In genomic region chr16:95600572-95601218, GRCm38 (mm10) we compare ENCODE assay signal across 14 mouse cellular contexts. TPM values are rescaled to one million over a fixed set of nuclear protein-coding genes. Genes with fewer than 3 reads are reported as not detected.
A peak's percentile ranks its signal among the peaks of the same experiment; 100 is the strongest.
DNase-seq lines count a peak whose midpoint lies in the region; ATAC-seq and TF ChIP-seq lines count a peak whose summit lies in the region.
"Had no signal": no experiment of that assay in that cellular context is flagged by ENCODE, and none has a peak within 500 bp of the region (broad histone marks: within the 10 kb centered on the region; RNA-seq: fewer than 3 reads in every experiment).

No protein-coding gene starts in this region.

- H3K27me3 ChIP-seq in midbrain, embryonic 11.5 days (ENCODE audit: control insufficient read depth, insufficient read depth, low read length), result no peaks in the 10 kb centered on the region
- H3K27me3 ChIP-seq in midbrain, postnatal 0 days (ENCODE audit: insufficient read depth, low read length), result no peaks in the 10 kb centered on the region
- no peaks in the 10 kb centered on the region for H3K27me3 ChIP-seq in forebrain, embryonic 13.5 days
- H3K27me3 ChIP-seq in hindbrain, embryonic 16.5 days (replicated peaks; ENCODE audit: control insufficient read depth, insufficient read depth, low read length), result no peaks in the 10 kb centered on the region
- H3K27me3 ChIP-seq in heart, embryonic 12.5 days (replicated peaks), result no peaks in the 10 kb centered on the region
- H3K27me3 ChIP-seq: heart, embryonic 13.5 days had no signal

- peak; percentile 80 for DNase-seq in midbrain, embryonic 11.5 days (ENCODE audit: low spot score, missing footprints)
- no peak for DNase-seq in midbrain, postnatal 0 days (ENCODE audit: low spot score)
- no peak for DNase-seq in thymus, postnatal 10 days (ENCODE audit: low spot score in 2 of 2)
- DNase-seq: adrenal gland, adult 2 months; gastrocnemius, postnatal 10 days; kidney, postnatal 10 days; lung, adult 18-20 months; right cerebral cortex, postnatal 14 days had no signal

- no peak overlapping the region for H3K4me3 ChIP-seq in midbrain, embryonic 11.5 days (ENCODE audit: low read depth, low read length)
- H3K4me3 ChIP-seq in midbrain, postnatal 0 days (ENCODE audit: low read depth, low read length), result no peak overlapping the region
- no peak overlapping the region for H3K4me3 ChIP-seq in forebrain, embryonic 13.5 days
- peak overlapping the region; percentile 21; the same call in 1 of the 2 replicates for H3K4me3 ChIP-seq in hindbrain, embryonic 16.5 days (ENCODE audit: low read length)
- H3K4me3 ChIP-seq in heart, embryonic 12.5 days, result no peak overlapping the region
- H3K4me3 ChIP-seq: heart, embryonic 13.5 days had no signal

- no peak for ATAC-seq in midbrain, embryonic 11.5 days (ENCODE audit: low FRiP score)
- no peak for ATAC-seq in midbrain, postnatal 0 days (ENCODE audit: low FRiP score)
- peak; percentile 28; the same call in 1 of the 2 replicates for ATAC-seq in forebrain, embryonic 13.5 days
- 0 out of 2 replicates have a peak, but pooled peaks have one; percentile 45 for ATAC-seq in hindbrain, embryonic 16.5 days
- ATAC-seq in neutrophil, adult 5-6 weeks (ENCODE audit: extremely low read depth, insufficient number of reproducible peaks, low FRiP score, poor library complexity, severe bottlenecking), result peak; percentile 15; the same call in 1 of the 2 replicates
- no peak for ATAC-seq in heart, embryonic 12.5 days (ENCODE audit: insufficient number of reproducible peaks, low FRiP score)
- ATAC-seq in erythroid progenitor cell, adult 5-6 weeks (replicated peaks; ENCODE audit: low FRiP score, poor library complexity, severe bottlenecking), result no peak

- H3K9me3 ChIP-seq in midbrain, embryonic 11.5 days (ENCODE audit: control insufficient read depth, low read length), result no peaks in the 10 kb centered on the region
- no peaks in the 10 kb centered on the region for H3K9me3 ChIP-seq in midbrain, postnatal 0 days (ENCODE audit: low read length)
- H3K9me3 ChIP-seq in forebrain, embryonic 13.5 days (replicated peaks), result no peaks in the 10 kb centered on the region
- no peaks in the 10 kb centered on the region for H3K9me3 ChIP-seq in hindbrain, embryonic 16.5 days (ENCODE audit: control insufficient read depth, low read length)
- no peaks in the 10 kb centered on the region for H3K9me3 ChIP-seq in heart, embryonic 12.5 days (replicated peaks)
- H3K9me3 ChIP-seq: heart, embryonic 13.5 days had no signal

- no peak for TF ChIP-seq CTCF in midbrain, postnatal 0 days (IDR thresholded peaks at IDR 0.05)

- peaks cover 8% of the 10 kb centered on the region for H3K4me1 ChIP-seq in midbrain, embryonic 11.5 days (ENCODE audit: control insufficient read depth, insufficient read depth, low read length)
- no peaks in the 10 kb centered on the region for H3K4me1 ChIP-seq in midbrain, postnatal 0 days (ENCODE audit: insufficient read depth, low read length)
- peaks cover 41% of the 10 kb centered on the region for H3K4me1 ChIP-seq in forebrain, embryonic 13.5 days
- peaks cover 7% of the 10 kb centered on the region; the same call in 1 of the 2 replicates for H3K4me1 ChIP-seq in hindbrain, embryonic 16.5 days (ENCODE audit: control insufficient read depth, insufficient read depth, low read depth, low read length)
- H3K4me1 ChIP-seq in heart, embryonic 12.5 days (replicated peaks), result no peaks in the 10 kb centered on the region
- H3K4me1 ChIP-seq: heart, embryonic 13.5 days had no signal

- no peaks in the 10 kb centered on the region for H3K36me3 ChIP-seq in midbrain, embryonic 11.5 days (ENCODE audit: control insufficient read depth, insufficient read depth, low read length)
- no peaks in the 10 kb centered on the region for H3K36me3 ChIP-seq in midbrain, postnatal 0 days (ENCODE audit: insufficient read depth, low read length)
- H3K36me3 ChIP-seq in forebrain, embryonic 13.5 days (ENCODE audit: poor library complexity, severe bottlenecking), result no peaks in the 10 kb centered on the region
- H3K36me3 ChIP-seq in hindbrain, embryonic 16.5 days (ENCODE audit: control insufficient read depth, insufficient read depth, low read length), result no peaks in the 10 kb centered on the region
- no peaks in the 10 kb centered on the region for H3K36me3 ChIP-seq in heart, embryonic 12.5 days
- H3K36me3 ChIP-seq: heart, embryonic 13.5 days had no signal

- no peak overlapping the region for H3K27ac ChIP-seq in midbrain, embryonic 11.5 days (ENCODE audit: low read depth, low read length)
- H3K27ac ChIP-seq in midbrain, postnatal 0 days (ENCODE audit: low read depth, low read length), result no peak overlapping the region
- no peak overlapping the region for H3K27ac ChIP-seq in forebrain, embryonic 13.5 days
- H3K27ac ChIP-seq in hindbrain, embryonic 16.5 days (ENCODE audit: low read depth, low read length), result no peak overlapping the region
- H3K27ac ChIP-seq in heart, embryonic 12.5 days (ENCODE audit: poor library complexity, severe bottlenecking), result no peak overlapping the region
- H3K27ac ChIP-seq: heart, embryonic 13.5 days had no signal

- H3K4me2 ChIP-seq in midbrain, embryonic 11.5 days, result no peak overlapping the region
- no peak overlapping the region for H3K4me2 ChIP-seq in midbrain, postnatal 0 days (ENCODE audit: low read depth, low read length, poor library complexity, severe bottlenecking)
- H3K4me2 ChIP-seq in forebrain, embryonic 13.5 days, result 0 out of 2 replicates have a peak overlapping the region, but pooled peaks have one; percentile 8
- H3K4me2 ChIP-seq in hindbrain, embryonic 16.5 days (ENCODE audit: low read length), result peak overlapping the region; percentile 36
- H3K4me2 ChIP-seq in heart, embryonic 12.5 days, result no peak overlapping the region
- H3K4me2 ChIP-seq: heart, embryonic 13.5 days had no signal

- H3K9ac ChIP-seq in midbrain, embryonic 11.5 days (ENCODE audit: low read length), result no peak overlapping the region
- no peak overlapping the region for H3K9ac ChIP-seq in midbrain, postnatal 0 days (replicated peaks; ENCODE audit: low read length, poor library complexity, severe bottlenecking)
- H3K9ac ChIP-seq in forebrain, embryonic 13.5 days, result no peak overlapping the region
- H3K9ac ChIP-seq in hindbrain, embryonic 16.5 days (ENCODE audit: low read depth, low read length), result no peak overlapping the region
- no peak overlapping the region for H3K9ac ChIP-seq in heart, embryonic 12.5 days
- H3K9ac ChIP-seq: heart, embryonic 13.5 days had no signal

- WGBS in midbrain, embryonic 11.5 days, result 82% methylated on average over 19 of the region's 19 CpGs
- WGBS in midbrain, postnatal 0 days, result 61% methylated on average over 19 of the region's 19 CpGs
- 66% methylated on average over 19 of the region's 19 CpGs for WGBS in forebrain, embryonic 13.5 days
- WGBS in hindbrain, embryonic 16.5 days, result 46% methylated on average over 19 of the region's 19 CpGs
- 89% methylated on average over 19 of the region's 19 CpGs for WGBS in heart, embryonic 12.5 days

RNA-seq across cellular contexts. Expression of gene Erg, which starts 14.3 kb away (rescaled TPM):
- 1.1 and 2.6 TPM in 2 replicates for polyA plus RNA-seq in midbrain, embryonic 11.5 days (2014; fragmentation: Nextera tagmentation; extraction: Ambion mirVana)
- 4.8 and 5.5 TPM in 2 replicates for total RNA-seq in midbrain, postnatal 0 days (2014; rRNA removed)
- polyA plus RNA-seq in midbrain, postnatal 0 days (2015; fragmentation: Nextera tagmentation; extraction: Ambion mirVana), result 0.89 and 0.98 TPM in 2 replicates
- 1.2 and 1.8 TPM in 2 replicates for polyA plus RNA-seq in forebrain, embryonic 13.5 days (2015; fragmentation: Nextera tagmentation; extraction: Ambion mirVana)
- 1.8 and 2.2 TPM in 2 replicates for polyA plus RNA-seq in hindbrain, embryonic 16.5 days (2015; fragmentation: Nextera tagmentation; extraction: Ambion mirVana)
- total RNA-seq in neutrophil, adult 5-6 weeks (2017), result 0.23 and 0.74 TPM in 2 replicates
- 4.5 and 5.4 TPM in 2 replicates for polyA plus RNA-seq in heart, embryonic 12.5 days (2016; fragmentation: Nextera tagmentation; extraction: Ambion mirVana)
- 4.6 and 5.0 TPM in 2 replicates for total RNA-seq in erythroid progenitor cell, adult 5-6 weeks (2015; ENCODE audit: low replicate concordance)
- total RNA-seq in erythroid progenitor cell, adult 5-6 weeks (2017; ENCODE audit: low replicate concordance), result 2.4 and 8.1 TPM in 2 replicates

Comparison
In these comparisons a context has a peak if more than half of its experiments do, and no peak if none do; other contexts are left out.
1. ATAC-seq: peak in forebrain, embryonic 13.5 days (single experiment), hindbrain, embryonic 16.5 days (single experiment) and neutrophil, adult 5-6 weeks (single experiment); none in midbrain, embryonic 11.5 days (single experiment), midbrain, postnatal 0 days (single experiment), heart, embryonic 12.5 days (single experiment) and erythroid progenitor cell, adult 5-6 weeks (single experiment).
2. H3K4me2 ChIP-seq: peak in forebrain, embryonic 13.5 days (single experiment) and hindbrain, embryonic 16.5 days (single experiment); none in midbrain, embryonic 11.5 days (single experiment), midbrain, postnatal 0 days (single experiment) and heart, embryonic 12.5 days (single experiment).